ENCODE assay signal across 10 mouse cellular contexts in the genomic region with DNA sequence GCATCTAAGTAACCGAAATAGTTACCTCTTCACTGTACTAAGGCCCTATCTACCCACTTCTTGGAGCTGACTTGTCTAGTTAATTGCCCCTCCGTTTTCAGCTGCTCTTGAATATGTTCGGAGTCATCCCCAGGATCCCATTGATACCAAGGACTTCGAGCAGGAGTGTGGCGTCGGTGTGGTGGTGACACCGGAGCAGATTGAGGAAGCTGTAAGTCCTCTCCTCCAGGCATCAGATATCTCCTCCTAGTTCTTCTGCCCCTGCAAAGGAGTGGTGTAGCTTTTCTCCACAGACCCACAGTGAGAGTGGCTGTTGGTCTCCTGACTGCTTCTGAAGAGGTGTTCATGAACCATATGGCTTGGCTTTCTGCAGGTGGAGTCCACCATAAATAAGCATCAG. TPM values are rescaled to one million over a fixed set of nuclear protein-coding genes. Genes with fewer than 3 reads are reported as not detected.
DNase-seq lines count a peak whose midpoint lies in the region; ATAC-seq and TF ChIP-seq lines count a peak whose summit lies in the region.
"Had no signal": no experiment of that assay in that cellular context is flagged by ENCODE, and none has a peak within 500 bp of the region (broad histone marks: within the 10 kb centered on the region; RNA-seq: fewer than 3 reads in every experiment).

No protein-coding gene starts in this region.

- H3K9me3 ChIP-seq in heart, embryonic 15.5 days (replicated peaks) = no peaks in the 10 kb centered on the region
- no peaks in the 10 kb centered on the region for H3K9me3 ChIP-seq in hindbrain, embryonic 16.5 days (ENCODE audit: control insufficient read depth, low read length)
- no peaks in the 10 kb centered on the region for H3K9me3 ChIP-seq in midbrain, embryonic 16.5 days (replicated peaks; ENCODE audit: control insufficient read depth, low read length, poor library complexity, severe bottlenecking)

- no peak for ATAC-seq in heart, embryonic 15.5 days (replicated peaks; ENCODE audit: insufficient number of reproducible peaks, insufficient read depth, low FRiP score, low read depth)
- no peak for ATAC-seq in hindbrain, embryonic 16.5 days
- ATAC-seq in midbrain, embryonic 16.5 days = no peak
- no peak for ATAC-seq in cerebellum, adult (ENCODE audit: insufficient number of reproducible peaks, low FRiP score, low TSS enrichment)

- no peak for TF ChIP-seq POLR2A in cortical plate, adult 2 months (IDR thresholded peaks at IDR 0.05; ENCODE audit: extremely low read depth, insufficient read depth, low read length)

- 76% methylated on average over 7 of the region's 7 CpGs for WGBS in heart, embryonic 15.5 days
- WGBS in hindbrain, embryonic 16.5 days = 85% methylated on average over 7 of the region's 7 CpGs
- 91% methylated on average over 7 of the region's 7 CpGs for WGBS in midbrain, embryonic 16.5 days

- H3K27me3 ChIP-seq in heart, embryonic 15.5 days = no peaks in the 10 kb centered on the region
- H3K27me3 ChIP-seq in hindbrain, embryonic 16.5 days (replicated peaks; ENCODE audit: control insufficient read depth, insufficient read depth, low read length) = no peaks in the 10 kb centered on the region
- H3K27me3 ChIP-seq in midbrain, embryonic 16.5 days (ENCODE audit: control insufficient read depth, insufficient read depth, low read depth, low read length) = no peaks in the 10 kb centered on the region

- no peak for DNase-seq in heart, postnatal 4 days
- DNase-seq in thymus, postnatal 14 days = no peak
- DNase-seq in kidney, adult 8-10 months = no peak
- DNase-seq: lung, postnatal 10 days; thymus, adult 18-20 months had no signal

- H3K36me3 ChIP-seq in heart, embryonic 15.5 days = peaks cover 41% of the 10 kb centered on the region
- H3K36me3 ChIP-seq in hindbrain, embryonic 16.5 days (ENCODE audit: control insufficient read depth, insufficient read depth, low read length) = peaks cover 20% of the 10 kb centered on the region
- H3K36me3 ChIP-seq in midbrain, embryonic 16.5 days (ENCODE audit: control insufficient read depth, insufficient read depth, low read length) = peaks cover 14% of the 10 kb centered on the region; the same call in 1 of the 2 replicates

- H3K9ac ChIP-seq in heart, embryonic 15.5 days = peak overlapping the region; percentile 77
- no peak overlapping the region for H3K9ac ChIP-seq in hindbrain, embryonic 16.5 days (ENCODE audit: low read depth, low read length)
- no peak overlapping the region for H3K9ac ChIP-seq in midbrain, embryonic 16.5 days (ENCODE audit: low read depth, low read length)

- H3K4me1 ChIP-seq in heart, embryonic 15.5 days (replicated peaks) = peaks cover 13% of the 10 kb centered on the region
- H3K4me1 ChIP-seq in cortical plate, adult 2 months (ENCODE audit: control insufficient read depth, insufficient read depth, low read length) = peaks cover 3% of the 10 kb centered on the region; the same call in 1 of the 2 replicates
- H3K4me1 ChIP-seq in hindbrain, embryonic 16.5 days (ENCODE audit: control insufficient read depth, insufficient read depth, low read depth, low read length) = peaks cover 17% of the 10 kb centered on the region
- H3K4me1 ChIP-seq in midbrain, embryonic 16.5 days (ENCODE audit: control insufficient read depth, insufficient read depth, low read length) = peaks cover 17% of the 10 kb centered on the region

- H3K4me2 ChIP-seq in heart, embryonic 15.5 days = peak overlapping the region; percentile 81
- peak overlapping the region; percentile 85 for H3K4me2 ChIP-seq in hindbrain, embryonic 16.5 days (ENCODE audit: low read length)
- H3K4me2 ChIP-seq in midbrain, embryonic 16.5 days (ENCODE audit: low read length) = peak overlapping the region; percentile 89

- no peak for TF ChIP-seq CTCF in cortical plate, adult 2 months (IDR thresholded peaks at IDR 0.05; ENCODE audit: extremely low read depth, insufficient read depth, low read length)

- no peak overlapping the region for H3K27ac ChIP-seq in heart, embryonic 15.5 days
- H3K27ac ChIP-seq in cortical plate, adult 2 months (ENCODE audit: insufficient read depth, low read length) = no peak overlapping the region
- no peak overlapping the region for H3K27ac ChIP-seq in hindbrain, embryonic 16.5 days (ENCODE audit: low read depth, low read length)
- H3K27ac ChIP-seq in midbrain, embryonic 16.5 days (ENCODE audit: low read length) = no peak overlapping the region

- H3K4me3 ChIP-seq in heart, embryonic 15.5 days = peak overlapping the region; percentile 76
- peak overlapping the region; percentile 64; the same call in 1 of the 2 replicates for H3K4me3 ChIP-seq in cortical plate, adult 2 months (ENCODE audit: insufficient read depth, low read length)
- H3K4me3 ChIP-seq in hindbrain, embryonic 16.5 days (ENCODE audit: low read length) = peak overlapping the region; percentile 61
- peak overlapping the region; percentile 75; the same call in 1 of the 2 replicates for H3K4me3 ChIP-seq in midbrain, embryonic 16.5 days (ENCODE audit: low read depth, low read length)

RNA-seq across cellular contexts. Expression of gene Qars, which starts 1.3 kb away (rescaled TPM):
- polyA plus RNA-seq in heart, embryonic 15.5 days (2015; fragmentation: Nextera tagmentation; extraction: Ambion mirVana) = 49.4 and 67.5 TPM in 2 replicates
- total RNA-seq in heart, postnatal 4 days (2021) = 10 to 100 TPM; 75.7 to 83.6 TPM
- polyA plus RNA-seq in cortical plate, adult 2 months (2012; rRNA removed) = 110 TPM in 2 replicates
- polyA plus RNA-seq in hindbrain, embryonic 16.5 days (2015; fragmentation: Nextera tagmentation; extraction: Ambion mirVana) = 62.3 and 64.6 TPM in 2 replicates
- 56.6 and 68.2 TPM in 2 replicates for polyA plus RNA-seq in midbrain, embryonic 16.5 days (2015; fragmentation: Nextera tagmentation; extraction: Ambion mirVana)

RNA-seq across cellular contexts. Expression of gene Qrich1, which starts 7.8 kb away (rescaled TPM):
- 75.1 and 84.6 TPM in 2 replicates for polyA plus RNA-seq in heart, embryonic 15.5 days (2015; fragmentation: Nextera tagmentation; extraction: Ambion mirVana)
- 10 to 100 TPM; 93.5 to 94.0 TPM for total RNA-seq in heart, postnatal 4 days (2021)
- polyA plus RNA-seq in cortical plate, adult 2 months (2012; rRNA removed) = 110 and 111 TPM in 2 replicates
- 106 and 126 TPM in 2 replicates for polyA plus RNA-seq in hindbrain, embryonic 16.5 days (2015; fragmentation: Nextera tagmentation; extraction: Ambion mirVana)
- 119 and 132 TPM in 2 replicates for polyA plus RNA-seq in midbrain, embryonic 16.5 days (2015; fragmentation: Nextera tagmentation; extraction: Ambion mirVana)

RNA-seq across cellular contexts. Expression of gene Usp19, which starts 18.4 kb away (rescaled TPM):
- polyA plus RNA-seq in heart, embryonic 15.5 days (2015; fragmentation: Nextera tagmentation; extraction: Ambion mirVana) = 51.5 and 68.5 TPM in 2 replicates
- total RNA-seq in heart, postnatal 4 days (2021) = 100 to 1,000 TPM; 108 to 109 TPM
- 169 and 173 TPM in 2 replicates for polyA plus RNA-seq in cortical plate, adult 2 months (2012; rRNA removed)
- polyA plus RNA-seq in hindbrain, embryonic 16.5 days (2015; fragmentation: Nextera tagmentation; extraction: Ambion mirVana) = 56.3 and 71.4 TPM in 2 replicates
- 68.6 and 71.5 TPM in 2 replicates for polyA plus RNA-seq in midbrain, embryonic 16.5 days (2015; fragmentation: Nextera tagmentation; extraction: Ambion mirVana)

RNA-seq across cellular contexts. Expression of gene Lamb2, which starts 29.2 kb away (rescaled TPM):
- polyA plus RNA-seq in heart, embryonic 15.5 days (2015; fragmentation: Nextera tagmentation; extraction: Ambion mirVana) = 55.5 and 64.2 TPM in 2 replicates
- 100 to 1,000 TPM; 217 to 229 TPM for total RNA-seq in heart, postnatal 4 days (2021)
- 31.6 and 34.2 TPM in 2 replicates for polyA plus RNA-seq in cortical plate, adult 2 months (2012; rRNA removed)
- polyA plus RNA-seq in hindbrain, embryonic 16.5 days (2015; fragmentation: Nextera tagmentation; extraction: Ambion mirVana) = 17.1 and 26.5 TPM in 2 replicates
- polyA plus RNA-seq in midbrain, embryonic 16.5 days (2015; fragmentation: Nextera tagmentation; extraction: Ambion mirVana) = 18.6 and 19.3 TPM in 2 replicates

RNA-seq across cellular contexts. Expression of gene Klhdc8b, which starts 47.4 kb away (rescaled TPM):
- 95.7 and 103 TPM in 2 replicates for polyA plus RNA-seq in heart, embryonic 15.5 days (2015; fragmentation: Nextera tagmentation; extraction: Ambion mirVana)
- 10 to 100 TPM; 43.9 to 45.6 TPM for total RNA-seq in heart, postnatal 4 days (2021)
- polyA plus RNA-seq in cortical plate, adult 2 months (2012; rRNA removed) = 44.9 and 46.1 TPM in 2 replicates
- polyA plus RNA-seq in hindbrain, embryonic 16.5 days (2015; fragmentation: Nextera tagmentation; extraction: Ambion mirVana) = 54.8 and 68.6 TPM in 2 replicates
- polyA plus RNA-seq in midbrain, embryonic 16.5 days (2015; fragmentation: Nextera tagmentation; extraction: Ambion mirVana) = 72.6 and 81.0 TPM in 2 replicates
